ENCODE assay signal across 9 mouse cellular contexts in the genomic region with DNA sequence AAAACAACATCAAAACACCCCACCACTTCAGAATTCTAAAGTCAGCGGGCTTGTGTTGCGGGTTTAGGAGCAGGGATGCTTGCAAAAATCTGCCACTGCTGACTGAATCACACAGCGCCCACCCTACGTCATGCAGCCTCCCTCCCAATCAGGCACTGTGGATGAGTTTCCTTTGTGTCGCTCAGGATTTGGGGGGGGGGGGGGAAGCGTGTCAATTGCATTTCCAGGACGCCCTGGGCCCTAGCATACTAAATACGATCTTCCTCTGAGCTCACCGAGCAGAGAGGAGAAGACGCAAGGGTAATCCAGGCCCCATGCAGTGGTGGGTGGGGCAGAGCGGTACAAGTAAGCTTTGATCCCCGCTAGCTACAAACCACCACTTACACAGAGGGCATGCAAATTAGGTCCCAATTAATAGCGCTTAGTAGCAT.
DNase-seq lines count a peak whose midpoint lies in the region; ATAC-seq lines count a peak whose summit lies in the region.
"Had no signal": no experiment of that assay in that cellular context is flagged by ENCODE, and none has a peak within 500 bp of the region (broad histone marks: within the 10 kb centered on the region; RNA-seq: fewer than 3 reads in every experiment).

No protein-coding gene starts in this region.

- peaks cover 12 to 36% of the 10 kb centered on the region in 2 experiments for H3K4me1 ChIP-seq in heart, embryonic 14.5 days (ENCODE audit: control insufficient read depth in 2 of 2, insufficient read depth in 2 of 2, low read length in 2 of 2)
- H3K4me1 ChIP-seq in lung, embryonic 16.5 days (replicated peaks; ENCODE audit: control insufficient read depth, insufficient read depth, low read length), result peaks cover 31% of the 10 kb centered on the region

- WGBS in heart, embryonic 14.5 days, result 5% methylated on average over 12 of the region's 13 CpGs
- 1% methylated on average over 13 of the region's 13 CpGs for WGBS in lung, embryonic 16.5 days

- peak overlapping the region; percentile 68 for H3K9ac ChIP-seq in heart, embryonic 14.5 days (ENCODE audit: low read length)
- H3K9ac ChIP-seq in lung, embryonic 16.5 days (ENCODE audit: low read length), result peak overlapping the region; percentile 64

- H3K9me3 ChIP-seq in heart, embryonic 14.5 days (ENCODE audit: control insufficient read depth, low read length), result no peaks in the 10 kb centered on the region
- H3K9me3 ChIP-seq in lung, embryonic 16.5 days (ENCODE audit: control insufficient read depth, low read length), result no peaks in the 10 kb centered on the region

- H3K4me2 ChIP-seq in heart, embryonic 14.5 days (ENCODE audit: low read length), result peak overlapping the region; percentile 69
- peak overlapping the region; percentile 61 for H3K4me2 ChIP-seq in lung, embryonic 16.5 days (ENCODE audit: low read depth, low read length)

- H3K27ac ChIP-seq in heart, embryonic 14.5 days (replicated peaks in 1 of 2; ENCODE audit: control insufficient read depth in 1 of 2, insufficient read depth in 1 of 2, low read depth in 2 of 2, low read length in 2 of 2), result no peak overlapping the region
- H3K27ac ChIP-seq in lung, embryonic 16.5 days (ENCODE audit: low read length), result 0 out of 2 replicates have a peak overlapping the region, but pooled peaks have one; percentile 14

- no peaks in the 10 kb centered on the region for H3K27me3 ChIP-seq in heart, embryonic 14.5 days (ENCODE audit: control insufficient read depth, insufficient read depth, low read length)
- H3K27me3 ChIP-seq in lung, embryonic 16.5 days (ENCODE audit: control insufficient read depth, insufficient read depth, low read depth, low read length), result no peaks in the 10 kb centered on the region
- H3K27me3 ChIP-seq: Patski had no signal

- no peak for ATAC-seq in heart, embryonic 14.5 days (ENCODE audit: insufficient number of reproducible peaks, insufficient read depth, low FRiP score, low read depth)
- peak; percentile 56 for ATAC-seq in lung, embryonic 16.5 days (ENCODE audit: low read depth)
- ATAC-seq: Patski had no signal

- peak overlapping the region; percentile 43 to 50 for H3K4me3 ChIP-seq in heart, embryonic 14.5 days (ENCODE audit: control insufficient read depth in 1 of 2, insufficient read depth in 1 of 2, low read depth in 1 of 2, low read length in 2 of 2)
- peak overlapping the region; percentile 44 for H3K4me3 ChIP-seq in lung, embryonic 16.5 days (ENCODE audit: low read length)

- H3K36me3 ChIP-seq in heart, embryonic 14.5 days (ENCODE audit: control insufficient read depth, insufficient read depth, low read length), result no peaks in the 10 kb centered on the region
- H3K36me3 ChIP-seq in lung, embryonic 16.5 days (ENCODE audit: control insufficient read depth, insufficient read depth, low read length), result no peaks in the 10 kb centered on the region

- peak; percentile 51 to 59 for DNase-seq in left cerebral cortex, adult 18-20 months (ENCODE audit: low spot score in 2 of 2)
- no peak for DNase-seq in left cerebral cortex, adult 11 months (ENCODE audit: low spot score)
- peak; percentile 54 for DNase-seq in embryo, embryonic 11.5 days (ENCODE audit: low read depth, low spot score)
- DNase-seq in layer of hippocampus, adult 8-10 months (ENCODE audit: low spot score in 2 of 2), result peak; percentile 46
- peak; percentile 85 to 89 for DNase-seq in right cerebral cortex, postnatal 10 days (ENCODE audit: low spot score in 2 of 2)
- DNase-seq in urinary bladder, adult 2 months (ENCODE audit: low spot score), result no peak

Comparison
In these comparisons a context has a peak if more than half of its experiments do, and no peak if none do; other contexts are left out.
1. DNase-seq: peak in left cerebral cortex, adult 18-20 months (2 of 2), embryo, embryonic 11.5 days (single experiment), layer of hippocampus, adult 8-10 months (2 of 2) and right cerebral cortex, postnatal 10 days (2 of 2); none in left cerebral cortex, adult 11 months (single experiment) and urinary bladder, adult 2 months (single experiment).